Mouse (Mus musculus) spleen, adult 2 months (tissue): ENCODE results near the gene Carf.

Experiments used
- CTCF ChIP-seq: fragments of 200-500 bp; IDR thresholded peaks from 2 replicates; pipeline ENCODE4 v1.5.1; 2011; ENCODE audit warnings: mild to moderate bottlenecking, inconsistent platforms; ENCODE audit not compliant: insufficient read depth, insufficient read length, insufficient replicate concordance; ENCODE audit errors: extremely low read depth
- POLR2A ChIP-seq: fragments of 200-500 bp; IDR thresholded peaks from 2 replicates; pipeline ENCODE4 v1.6.1; 2011; ENCODE audit warnings: low read depth, low read length, inconsistent platforms

DNA sequence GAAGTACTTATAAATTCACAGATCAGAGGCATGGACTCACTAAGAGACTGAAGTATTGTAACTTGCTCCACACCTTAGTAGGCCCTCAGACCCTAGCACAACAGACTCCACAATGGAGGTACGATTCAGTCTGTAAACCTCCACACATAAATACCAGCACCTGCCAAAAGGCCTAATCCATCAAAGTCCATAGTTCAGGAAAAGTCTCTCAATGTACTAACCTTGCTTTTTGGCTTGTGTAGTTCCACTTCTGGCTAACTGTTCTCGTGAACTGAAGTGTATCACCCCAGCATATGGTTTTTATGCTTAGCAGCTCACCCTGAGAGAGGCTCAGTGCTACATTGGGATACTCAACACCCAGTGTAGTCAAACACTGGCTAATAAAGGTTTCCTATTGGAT lies 72.2 kb downstream of the Carf start:
- TF ChIP-seq CTCF (no peak), POLR2A (no peak)
